Mouse (Mus musculus) heart, postnatal 0 days (tissue): ENCODE data around the gene Fgd3.

Source experiments
- CTCF ChIP-seq: IDR thresholded peaks from 2 replicates; pipeline ENCODE4 v1.5.1; 2016; ENCODE audit warnings: antibody characterized with exemption, control low read depth, low read depth
- EP300 ChIP-seq: IDR thresholded peaks from 2 replicates; pipeline ENCODE4 v1.6.1; 2016; ENCODE audit warnings: antibody characterized with exemption, low read depth

DNA sequence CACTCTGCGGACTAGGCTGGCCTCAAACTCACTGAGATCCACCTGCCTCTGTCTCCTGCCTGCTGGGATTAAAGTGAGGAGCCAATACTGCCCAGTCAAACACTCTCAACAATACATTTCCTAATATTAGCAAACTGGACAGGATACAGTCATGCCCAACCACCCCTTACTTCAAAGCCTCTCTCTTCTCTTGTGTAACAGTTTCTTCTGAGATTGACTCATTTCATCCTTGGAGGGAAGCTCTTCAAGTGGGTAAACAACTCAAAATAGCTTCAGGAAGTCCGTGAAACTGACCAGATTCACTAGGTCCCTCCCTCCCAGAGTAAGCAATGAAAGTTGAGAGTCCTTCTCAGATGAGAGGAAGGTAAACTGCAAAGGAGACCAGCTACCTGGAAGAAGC, 68.0 kb downstream of the Fgd3 start:
- TF ChIP-seq CTCF = no peak
- TF ChIP-seq EP300 = no peak
